Mouse (Mus musculus) limb, embryonic 14.5 days (tissue): ENCODE measurements at regions not wholly inside any gene's neighbourhood (a gene's known extent, or its start where the extent isn't known, plus 50 kb on each side); places are given as distances from the start of the nearest gene placed in this dataset.

Experiments
- ATAC-seq: fragments of 200-750 bp; cut with Nextera tagmentation; 2 replicates; pipeline ENCODE4 v1.8.0; 2017; ENCODE audit warnings: low read depth, moderate number of reproducible peaks, moderate TSS enrichment; ENCODE audit not compliant: low FRiP score
- DNase-seq: peaks from one replicate; pipeline ENCODE4 v3.0.0-alpha.2; 2015; ENCODE audit warnings: low spot score
- H3K27ac ChIP-seq: fragments of 300-500 bp; sonication (generic); replicated peaks from 2 replicates; pipeline ENCODE4 v1.5.1; 2014; ENCODE audit warnings: low read depth, mild to moderate bottlenecking, low read length, moderate library complexity, mixed read lengths
- H3K27me3 ChIP-seq: fragments of 300-500 bp; sonication (generic); 2 replicates; pipeline ENCODE4 v1.6.1; 2014; ENCODE audit warnings: low read length, mixed read lengths; ENCODE audit not compliant: control insufficient read depth, insufficient read depth
- H3K36me3 ChIP-seq: fragments of 300-500 bp; sonication (generic); 2 replicates; pipeline ENCODE4 v1.6.1; 2014; ENCODE audit warnings: mild to moderate bottlenecking, low read length, moderate library complexity, mixed read lengths; ENCODE audit not compliant: control insufficient read depth, insufficient read depth
- H3K4me1 ChIP-seq: fragments of 300-500 bp; sonication (generic); 2 replicates; pipeline ENCODE4 v1.6.1; 2014; ENCODE audit warnings: antibody characterized with exemption, low read length, mixed read lengths; ENCODE audit not compliant: control insufficient read depth, insufficient read depth
- H3K4me2 ChIP-seq: fragments of 300-500 bp; sonication (generic); replicated peaks from 2 replicates; pipeline ENCODE4 v1.6.1; 2014; ENCODE audit warnings: low read depth, mild to moderate bottlenecking, low read length, moderate library complexity; ENCODE audit not compliant: severe bottlenecking
- H3K4me3 ChIP-seq: fragments of 300-500 bp; sonication (generic); replicated peaks from 2 replicates; pipeline ENCODE4 v1.5.1; 2014; ENCODE audit warnings: low read length
- H3K9ac ChIP-seq: fragments of 300-500 bp; sonication (generic); 2 replicates; pipeline ENCODE4 v1.6.1; 2014; ENCODE audit warnings: mild to moderate bottlenecking, low read depth, low read length, moderate library complexity; ENCODE audit not compliant: severe bottlenecking
- H3K9me3 ChIP-seq: fragments of 300-500 bp; sonication (generic); 2 replicates; pipeline ENCODE4 v1.6.1; 2016; ENCODE audit warnings: low read length; ENCODE audit not compliant: control insufficient read depth
- POLR2A ChIP-seq: fragments of 200-500 bp; IDR thresholded peaks from 2 replicates; pipeline ENCODE4 v1.8.0; 2012; ENCODE audit warnings: inconsistent platforms, mild to moderate bottlenecking, moderate library complexity, borderline replicate concordance; ENCODE audit not compliant: insufficient read depth, insufficient read length; ENCODE audit errors: extremely low read depth
- WGBS: fragments of 180-500 bp; shearing (Covaris S2); extraction: QIAGEN DNeasy Blood & Tissue Kit; methylation state at CpG from one replicate; pipeline ENCODE4 v1.1.7; 2014; 5-methylcytosine and 5-hydroxymethylcytosine counted together

DNA sequence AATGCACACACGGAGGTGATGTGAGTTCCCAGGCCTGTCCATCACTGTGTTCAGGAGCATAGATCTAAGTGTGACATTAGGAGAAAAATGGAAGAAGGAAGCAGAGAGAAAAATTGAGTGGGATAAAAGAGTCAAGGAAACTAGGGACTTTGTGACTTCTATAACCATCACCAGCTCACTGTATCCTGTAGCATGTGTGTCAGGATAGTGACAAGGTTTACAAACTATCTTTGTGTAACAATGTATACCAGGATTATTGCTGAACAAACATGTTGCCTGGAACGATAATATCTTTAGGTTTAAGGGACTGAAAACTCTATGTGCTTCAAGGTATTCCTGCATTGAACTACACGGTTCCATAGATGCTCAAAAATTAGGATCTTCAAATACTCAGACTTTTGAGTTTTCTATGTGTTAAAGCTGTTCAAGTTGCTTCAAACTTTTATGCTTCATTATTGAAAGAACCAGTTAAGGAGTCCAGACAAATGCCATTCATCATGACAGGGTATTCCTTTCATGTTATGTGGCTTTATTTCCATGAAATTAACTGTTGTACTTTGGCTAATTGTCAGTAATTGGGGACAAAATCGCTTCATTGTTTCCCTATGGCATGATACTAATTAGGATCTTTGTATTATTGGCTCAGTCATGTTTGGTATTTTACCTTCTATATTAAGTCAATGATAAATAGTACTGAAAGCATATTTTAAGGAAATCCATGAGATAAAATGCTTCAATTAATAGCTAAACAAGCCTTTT lies 200.5 kb downstream of the Gm11146 start:
- no peak for TF ChIP-seq POLR2A
- H3K4me3 ChIP-seq: no peak overlapping the region
- H3K9me3 ChIP-seq: no peaks in the 10 kb centered on the region
- DNase-seq (no peak), ATAC-seq (no peak)
- no peak overlapping the region for H3K9ac ChIP-seq
- WGBS: 64% methylated on average over 4 of the region's 4 CpGs
- H3K27me3 ChIP-seq: no peaks in the 10 kb centered on the region
- H3K4me1 ChIP-seq: peaks cover 37% of the 10 kb centered on the region
- no peaks in the 10 kb centered on the region for H3K36me3 ChIP-seq
- 0 out of 2 replicates have a peak overlapping the region, but pooled peaks have one; percentile 22 for H3K27ac ChIP-seq
- H3K4me2 ChIP-seq: no peak overlapping the region

DNA sequence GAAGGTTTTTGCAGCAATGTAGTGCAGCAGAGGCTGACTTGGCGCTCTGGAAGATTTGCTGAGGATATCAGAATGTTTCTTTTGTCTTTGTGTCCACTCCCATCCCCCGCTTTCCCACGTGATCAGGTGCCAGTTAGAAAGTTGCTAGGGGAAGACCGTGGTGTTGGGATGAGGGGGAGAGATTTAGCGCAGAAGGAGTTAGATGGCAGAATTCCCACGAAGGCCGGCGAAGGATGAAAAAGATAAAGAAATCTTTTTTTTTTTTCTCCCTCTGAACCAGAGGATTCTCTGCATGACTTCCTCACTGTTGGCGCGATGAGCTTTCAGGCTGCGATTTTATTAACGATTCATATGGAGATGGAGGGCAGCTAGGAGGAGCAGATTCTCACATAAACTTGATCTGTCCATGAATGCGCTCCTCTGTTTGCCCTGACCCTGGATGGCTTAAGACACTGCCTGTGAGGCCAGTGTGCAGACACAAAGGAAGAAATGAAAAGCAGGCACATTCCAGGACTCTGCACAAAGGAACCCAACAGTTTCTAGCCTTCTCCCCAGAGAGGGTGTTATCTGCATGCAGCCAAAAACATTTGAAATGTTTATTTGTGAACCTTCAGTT lies 201.5 kb downstream of the Gm11146 start:
- 6% methylated on average over 13 of the region's 13 CpGs for WGBS
- H3K4me3 ChIP-seq: peak overlapping the region; percentile 17
- peak overlapping the region; percentile 46 for H3K4me2 ChIP-seq
- H3K27me3 ChIP-seq: no peaks in the 10 kb centered on the region
- H3K36me3 ChIP-seq: no peaks in the 10 kb centered on the region
- H3K9me3 ChIP-seq: no peaks in the 10 kb centered on the region
- TF ChIP-seq POLR2A: no peak
- peak overlapping the region; percentile 64 for H3K27ac ChIP-seq
- DNase-seq (peak; percentile 50), ATAC-seq (peak; percentile 68)
- H3K4me1 ChIP-seq: peaks cover 32% of the 10 kb centered on the region
- peak overlapping the region; percentile 43 for H3K9ac ChIP-seq

DNA sequence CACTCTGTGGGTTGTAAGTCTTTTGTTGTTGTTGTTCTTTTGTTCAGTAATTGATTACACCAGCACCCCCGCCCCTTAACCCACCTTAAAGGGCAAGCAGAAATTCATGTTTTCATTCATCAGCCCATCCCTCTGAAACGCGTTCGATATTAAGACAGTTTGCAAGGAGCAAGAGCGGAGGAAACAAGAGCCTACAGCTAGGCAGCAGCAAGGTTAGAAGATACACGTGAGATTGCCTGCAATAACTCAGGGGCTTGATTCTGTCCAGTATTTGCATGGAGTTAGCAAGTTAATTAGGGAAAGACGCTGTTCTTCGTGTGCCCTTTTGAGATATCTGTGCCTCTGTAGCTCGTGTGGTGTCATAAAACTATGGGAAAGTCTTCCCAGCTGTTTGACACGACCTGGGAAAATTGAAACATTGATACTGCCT lies 202.0 kb downstream of the Gm11146 start:
- TF ChIP-seq POLR2A: no peak
- ATAC-seq (no peak), DNase-seq (no peak)
- Histone ChIP-seq H3K4me3 (peak overlapping the region; percentile 17), H3K9ac (peak overlapping the region; percentile 43), H3K36me3 (no peaks in the 10 kb centered on the region), H3K27me3 (no peaks in the 10 kb centered on the region), H3K4me2 (peak overlapping the region; percentile 46), H3K4me1 (peaks cover 29% of the 10 kb centered on the region), H3K27ac (peak overlapping the region; percentile 64), H3K9me3 (no peaks in the 10 kb centered on the region)
- 15% methylated on average over 10 of the region's 10 CpGs for WGBS

DNA sequence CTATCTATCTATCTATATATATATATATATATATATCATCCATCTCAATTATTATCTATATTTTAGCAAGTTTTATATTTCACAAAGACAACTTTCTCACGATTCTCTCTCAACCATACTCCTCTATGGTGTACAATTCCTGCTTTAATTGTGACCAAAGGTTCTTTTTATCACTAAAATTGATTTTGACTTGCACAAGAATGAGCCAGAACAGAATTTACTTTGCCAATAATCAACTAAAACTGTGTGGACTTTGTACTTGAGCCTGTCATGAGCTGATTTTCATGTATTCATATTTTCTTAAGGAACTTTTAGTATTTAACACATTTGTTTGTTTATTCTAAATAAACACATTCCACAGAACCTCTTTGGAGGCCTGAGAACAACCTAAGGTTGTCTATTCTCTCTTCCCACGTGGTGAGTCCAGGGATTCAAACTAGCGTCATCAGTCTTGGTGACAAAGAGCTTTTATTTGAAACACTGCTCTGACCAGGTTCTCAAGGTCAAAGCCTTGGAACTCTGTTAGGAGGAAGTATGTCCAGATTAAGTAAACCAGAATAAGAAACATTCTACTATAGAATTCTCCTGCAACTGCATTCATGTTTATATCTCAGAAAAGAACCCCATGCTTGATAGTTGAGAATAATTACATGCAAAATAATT lies 207.7 kb downstream of the Gm11146 start:
- no peak overlapping the region for H3K4me3 ChIP-seq
- ATAC-seq (no peak), DNase-seq (no peak)
- WGBS: 78% methylated on average over 3 of the region's 3 CpGs
- H3K27me3 ChIP-seq: no peaks in the 10 kb centered on the region
- no peaks in the 10 kb centered on the region for H3K36me3 ChIP-seq
- no peak overlapping the region for H3K27ac ChIP-seq
- no peaks in the 10 kb centered on the region for H3K4me1 ChIP-seq
- H3K4me2 ChIP-seq: no peak overlapping the region
- H3K9me3 ChIP-seq: no peaks in the 10 kb centered on the region
- no peak overlapping the region for H3K9ac ChIP-seq
- no peak for TF ChIP-seq POLR2A

DNA sequence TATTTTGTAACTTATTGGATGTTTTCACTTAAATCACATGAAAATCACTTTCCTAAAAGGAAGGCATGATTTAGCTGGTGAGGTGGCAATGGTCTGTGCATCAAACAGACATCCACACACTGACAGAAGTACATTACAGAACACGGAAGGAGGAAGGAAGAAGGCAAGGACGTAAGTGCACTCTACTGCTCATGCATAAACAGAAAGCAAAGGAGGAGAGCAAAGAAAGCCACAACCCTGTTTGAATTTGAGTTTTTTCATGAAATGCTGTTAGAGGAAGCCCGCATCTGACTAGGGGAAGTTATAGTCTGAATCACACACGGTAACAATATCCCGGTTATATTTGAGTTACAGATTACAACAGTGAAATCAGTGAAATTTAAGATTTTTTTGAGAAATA lies 208.4 kb downstream of the Gm11146 start:
- H3K27ac ChIP-seq: no peak overlapping the region
- no peaks in the 10 kb centered on the region for H3K36me3 ChIP-seq
- H3K9me3 ChIP-seq: no peaks in the 10 kb centered on the region
- no peak overlapping the region for H3K9ac ChIP-seq
- H3K4me1 ChIP-seq: no peaks in the 10 kb centered on the region
- no peak for TF ChIP-seq POLR2A
- no peak overlapping the region for H3K4me2 ChIP-seq
- DNase-seq (no peak), ATAC-seq (no peak)
- 82% methylated on average over 5 of the region's 5 CpGs for WGBS
- no peak overlapping the region for H3K4me3 ChIP-seq
- H3K27me3 ChIP-seq: no peaks in the 10 kb centered on the region
